Mouse (Mus musculus) heart, embryonic 10.5 days (tissue): Measurements from ENCODE around the gene Olfr605. TPM values are rescaled to one million over a fixed set of nuclear protein-coding genes. Genes with fewer than 3 reads are reported as not detected.
"Not testable (repeated sequence)": the region's sequence is repeated elsewhere in the genome, so short reads cannot be mapped to it uniquely, and the experiment has no call there.

ENCODE experiments used
- DNase-seq: peaks from one replicate; pipeline ENCODE4 v3.0.0-alpha.2; 2017; ENCODE audit warnings: low spot score
- H3K27ac ChIP-seq: fragments of 300-500 bp; sonication (generic); 2 replicates; pipeline ENCODE4 v1.5.1; 2016; ENCODE audit warnings: mild to moderate bottlenecking
- H3K27me3 ChIP-seq: fragments of 300-500 bp; sonication (generic); 2 replicates; pipeline ENCODE4 v1.6.1; 2016; ENCODE audit warnings: mild to moderate bottlenecking; ENCODE audit not compliant: poor library complexity, insufficient read depth, severe bottlenecking
- H3K36me3 ChIP-seq: fragments of 300-500 bp; sonication (generic); 2 replicates; pipeline ENCODE4 v1.6.1; 2016; ENCODE audit warnings: mild to moderate bottlenecking, moderate library complexity
- H3K4me1 ChIP-seq: fragments of 300-500 bp; sonication (generic); 2 replicates; pipeline ENCODE4 v1.6.1; 2016; ENCODE audit warnings: mild to moderate bottlenecking
- H3K4me3 ChIP-seq: fragments of 300-500 bp; sonication (generic); 2 replicates; pipeline ENCODE4 v1.5.1; 2016; ENCODE audit warnings: mild to moderate bottlenecking, moderate library complexity
- H3K9me3 ChIP-seq: fragments of 300-500 bp; sonication (generic); 2 replicates; pipeline ENCODE4 v1.6.1; 2016; ENCODE audit warnings: mild to moderate bottlenecking, moderate library complexity
- WGBS: fragments of 180-500 bp; shearing (Covaris S2); methylation state at CpG from one replicate; pipeline ENCODE4 v1.1.7; 2016; 5-methylcytosine and 5-hydroxymethylcytosine counted together
- microRNA-seq: library from miRNA; unstranded; fragments of <30 nt; microRNA quantifications from one replicate; pipeline ENCODE4, GENCODE M21; 2017
- polyA plus RNA-seq: library from polyadenylated mRNA; unstranded; fragments of >200 nt; fragmentation: Nextera tagmentation; extraction: Ambion mirVana; gene quantifications from 2 replicates; pipeline ENCODE4 v1.2.1, GENCODE M21; 2016

The Olfr605 gene
- not detected in 2 replicates for polyA plus RNA-seq

DNA sequence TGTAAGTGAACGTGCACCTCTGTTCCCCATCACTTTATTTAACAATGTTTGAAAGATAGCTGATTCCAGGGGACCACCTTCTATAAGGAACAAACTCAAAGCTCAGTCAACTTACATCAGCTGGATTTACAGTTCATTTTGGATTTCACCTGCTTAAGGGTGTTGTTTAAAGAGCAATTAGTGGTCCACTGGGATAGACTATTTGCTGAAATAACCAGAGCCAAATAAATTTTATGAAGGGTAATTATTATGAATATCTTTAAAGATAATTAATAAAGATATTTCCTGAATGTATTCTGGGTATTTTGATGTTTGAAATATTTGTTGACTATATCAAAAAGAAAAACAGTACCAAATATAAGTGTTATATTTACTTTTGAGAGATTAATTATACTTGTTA, at the start of gene Olfr605:
Gene Olfr605 (minus strand): TSS at position 101 of the 400 bp plus-strand sequence.
- Histone ChIP-seq H3K9me3 (no peaks in the 10 kb centered on the region), H3K4me1 (no peaks in the 10 kb centered on the region), H3K27ac (no peak within 1 kb of the TSS), H3K4me3 (no peak within 1 kb of the TSS), H3K27me3 (no peaks in the 10 kb centered on the region), H3K36me3 (no peaks in the 10 kb centered on the region)
- DNase-seq: no peak
- WGBS: 83% methylated on average over 1 of the region's 1 CpGs

DNA sequence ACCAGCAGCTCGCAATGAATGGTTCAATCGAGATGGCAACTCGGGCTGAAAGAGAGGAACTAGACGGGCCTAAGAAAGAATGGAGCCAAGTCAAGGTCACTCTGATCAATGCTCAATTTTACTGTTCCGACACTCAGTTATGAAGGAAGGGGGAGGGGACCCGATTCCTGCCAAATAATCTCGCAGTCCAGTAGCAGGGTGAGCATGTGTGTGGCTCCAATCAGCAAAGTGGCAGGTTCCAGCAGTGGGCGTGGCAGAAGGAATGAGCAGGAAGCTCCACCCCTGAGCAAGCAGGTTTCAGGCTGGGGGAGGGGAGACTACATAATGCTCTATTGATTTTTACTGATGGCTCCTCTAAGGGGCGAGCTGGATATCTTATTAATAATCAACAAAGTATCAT, 31.9 kb upstream of the Olfr605 start:
- H3K27me3 ChIP-seq, H3K4me1 ChIP-seq, H3K4me3 ChIP-seq, H3K9me3 ChIP-seq, DNase-seq, H3K27ac ChIP-seq, H3K36me3 ChIP-seq: not testable (repeated sequence)
- 87% methylated on average over 9 of the region's 9 CpGs for WGBS

DNA sequence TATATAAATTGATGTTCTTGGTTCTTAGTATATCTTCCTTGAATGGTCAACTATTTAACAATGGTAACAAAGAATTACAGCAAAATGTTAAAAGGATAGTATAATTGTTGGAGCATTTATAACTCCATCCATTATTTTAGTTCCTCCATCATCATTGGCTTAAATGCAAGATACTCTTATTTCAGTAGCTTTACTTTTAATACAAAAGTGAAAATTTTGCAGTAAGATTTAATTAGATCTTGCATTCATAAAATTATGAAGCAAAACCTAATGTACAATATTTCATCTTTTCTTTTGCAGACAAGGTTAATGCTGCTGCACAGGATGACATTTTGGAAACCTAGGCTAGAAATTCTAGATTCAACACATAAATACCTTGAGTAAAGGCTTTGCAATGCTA, 24.3 kb upstream of the Olfr605 start, which contains the start of gene Olfr608:
Gene Olfr608 (plus strand): TSS at position 301 of the 400 bp plus-strand sequence.
- Histone ChIP-seq H3K4me1 (no peaks in the 10 kb centered on the region), H3K27ac (no peak within 1 kb of the TSS), H3K36me3 (no peaks in the 10 kb centered on the region), H3K4me3 (no peak within 1 kb of the TSS), H3K27me3 (no peaks in the 10 kb centered on the region), H3K9me3 (no peaks in the 10 kb centered on the region)
- DNase-seq: no peak

DNA sequence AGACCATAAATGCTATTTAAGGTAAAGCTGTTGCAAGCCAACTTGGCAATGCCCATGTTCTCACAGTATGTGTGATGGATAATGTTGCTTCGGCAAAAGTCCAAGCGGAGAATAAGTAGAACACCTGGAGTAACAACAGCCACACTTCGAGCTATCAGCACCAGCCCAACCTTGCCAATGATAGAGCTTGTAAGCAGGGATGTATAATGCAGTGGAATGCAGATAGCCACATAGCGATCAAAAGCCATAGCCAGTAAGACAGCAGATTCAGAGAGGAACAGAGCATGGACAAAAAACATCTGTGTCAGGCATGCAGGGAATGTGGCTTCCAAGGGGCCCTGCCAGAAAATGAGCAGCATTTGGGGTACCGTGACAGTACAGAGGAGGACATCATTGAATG, 15.4 kb upstream of the Olfr605 start:
- Histone ChIP-seq H3K27ac (no peak overlapping the region), H3K4me1 (no peaks in the 10 kb centered on the region), H3K27me3 (no peaks in the 10 kb centered on the region), H3K4me3 (no peak overlapping the region), H3K36me3 (no peaks in the 10 kb centered on the region), H3K9me3 (no peaks in the 10 kb centered on the region)
- 63% methylated on average over 5 of the region's 5 CpGs for WGBS
- no peak for DNase-seq

DNA sequence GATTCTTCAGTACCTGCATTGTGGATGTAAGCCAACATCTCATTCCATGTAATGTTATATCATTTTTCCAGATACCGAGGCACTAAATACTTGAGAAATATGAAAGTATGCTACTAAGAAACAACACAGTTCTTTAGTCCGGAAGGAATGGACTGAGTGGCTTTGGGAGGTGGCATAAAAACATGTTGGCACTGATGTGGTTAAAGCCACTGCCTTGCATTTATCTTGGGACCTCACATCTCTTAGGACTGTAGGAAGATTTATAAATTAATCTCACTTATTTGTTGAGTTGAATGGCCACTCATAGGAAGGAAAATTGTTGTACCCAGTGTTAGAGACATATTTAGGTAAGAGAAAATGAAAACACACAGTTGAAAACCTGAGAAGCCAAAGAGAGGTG, 3.5 kb upstream of the Olfr605 start, which contains the start of gene Olfr606:
Gene Olfr606 (plus strand): TSS at position 301 of the 400 bp plus-strand sequence.
- 80% methylated on average over 2 of the region's 2 CpGs for WGBS

DNA sequence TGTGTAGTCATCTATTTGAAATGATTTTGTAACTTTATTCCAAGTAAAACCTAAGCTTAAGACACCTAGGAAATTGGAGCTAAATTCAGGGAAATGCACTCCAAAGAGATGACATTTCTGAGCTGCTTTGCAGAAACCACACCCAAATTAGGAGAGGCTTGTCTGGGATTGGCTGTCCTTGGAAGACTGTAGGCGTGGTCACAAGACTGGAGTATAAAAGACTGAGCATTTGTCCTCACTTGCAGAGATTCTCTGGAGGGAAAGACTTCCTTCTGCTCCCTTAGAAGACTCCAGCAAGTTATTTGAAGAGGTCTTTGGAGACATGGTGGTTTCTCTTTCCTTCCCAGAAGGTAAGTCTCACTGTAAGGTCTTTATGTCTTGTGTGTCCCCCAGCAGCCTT, 30.5 kb downstream of the Olfr605 start, which contains the start of gene Usp17lc:
Gene Usp17lc (plus strand): TSS at position 301 of the 400 bp plus-strand sequence.
- not testable (repeated sequence) for H3K36me3 ChIP-seq, DNase-seq, H3K27me3 ChIP-seq, H3K4me3 ChIP-seq, H3K4me1 ChIP-seq, H3K27ac ChIP-seq, H3K9me3 ChIP-seq
- 67% methylated on average over 1 of the region's 1 CpGs for WGBS

More for the DNA sequence above, 3.5 kb upstream of the Olfr605 start, which contains the start of gene Olfr606:
- Histone ChIP-seq H3K36me3 (no peaks in the 10 kb centered on the region), H3K9me3 (no peaks in the 10 kb centered on the region), H3K27me3 (no peaks in the 10 kb centered on the region), H3K4me1 (no peaks in the 10 kb centered on the region), H3K4me3 (no peak within 1 kb of the TSS), H3K27ac (no peak within 1 kb of the TSS)
- no peak for DNase-seq

DNA sequence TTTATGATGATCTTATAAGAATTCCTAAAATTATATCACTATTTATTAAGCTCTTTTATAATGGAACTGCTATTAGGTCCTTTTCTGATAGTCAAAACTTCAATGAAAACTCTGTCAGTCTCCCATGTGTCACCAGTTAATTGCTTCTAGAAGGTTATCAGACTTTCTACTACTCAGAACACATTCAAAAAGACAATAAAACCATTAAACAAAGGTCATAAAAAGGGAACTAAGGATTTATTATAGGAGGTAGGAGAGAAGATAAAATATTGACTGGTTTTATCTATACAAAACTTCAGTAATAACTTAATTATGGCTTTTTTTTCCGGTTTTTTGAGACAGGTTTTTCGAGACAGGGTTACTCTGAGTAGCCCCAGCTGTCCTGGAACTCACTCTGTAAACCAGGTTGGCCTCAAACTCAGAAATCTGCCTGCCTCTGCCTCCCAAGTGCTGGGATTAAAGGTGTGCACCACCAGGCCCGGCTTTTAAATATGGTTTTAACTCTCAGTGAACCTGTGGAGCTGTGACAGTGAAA, 38.7 kb downstream of the Olfr605 start:
- H3K4me3 ChIP-seq, H3K27me3 ChIP-seq, DNase-seq, H3K9me3 ChIP-seq, H3K36me3 ChIP-seq, H3K4me1 ChIP-seq, H3K27ac ChIP-seq: not testable (repeated sequence)
- 72% methylated on average over 3 of the region's 3 CpGs for WGBS

DNA sequence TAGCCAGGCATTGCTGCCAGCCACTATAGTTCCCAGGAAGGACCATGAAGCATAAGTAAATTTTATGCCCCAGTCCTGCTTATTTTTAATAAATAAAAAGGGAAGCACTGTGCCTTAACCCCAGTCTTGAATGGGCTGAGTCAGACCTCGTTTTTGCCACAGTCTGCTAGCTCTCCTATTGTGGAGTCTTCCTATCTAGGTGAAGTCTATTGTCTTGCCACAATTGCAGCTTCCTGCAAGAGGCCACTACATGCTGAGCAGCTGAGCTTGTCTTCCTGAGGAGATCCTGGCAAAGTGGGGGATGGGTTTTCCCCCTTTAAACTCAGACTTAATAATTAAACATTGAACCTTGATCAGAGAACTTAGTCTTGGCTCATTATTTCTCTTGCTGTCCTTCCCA, 46.3 kb downstream of the Olfr605 start:
- Histone ChIP-seq H3K27me3 (no peaks in the 10 kb centered on the region), H3K9me3 (no peaks in the 10 kb centered on the region), H3K4me3 (no peak overlapping the region), H3K4me1 (no peaks in the 10 kb centered on the region), H3K36me3 (no peaks in the 10 kb centered on the region), H3K27ac (no peak overlapping the region)
- no peak for DNase-seq
- WGBS: 19% methylated on average over 1 of the region's 1 CpGs

DNA sequence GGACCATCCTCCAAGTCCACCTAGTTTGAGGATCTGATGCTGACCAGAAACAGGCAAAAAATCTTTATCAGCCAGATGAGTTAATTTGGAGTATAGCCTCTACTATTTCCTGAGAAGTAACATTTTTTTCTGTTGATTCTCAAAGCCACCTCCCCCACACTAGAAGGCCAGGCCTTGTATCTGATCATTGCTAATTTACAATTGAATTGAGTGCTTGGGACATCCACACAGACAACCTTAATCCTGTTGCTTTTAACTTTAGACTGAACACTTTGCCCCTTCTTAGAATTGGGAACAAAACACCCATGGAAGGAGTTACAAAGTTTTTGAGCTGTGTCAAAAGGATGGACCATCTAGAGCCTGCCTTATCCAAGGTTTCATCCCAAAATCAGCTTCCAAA, 47.5 kb downstream of the Olfr605 start:
- DNase-seq: no peak
- Histone ChIP-seq H3K36me3 (no peaks in the 10 kb centered on the region), H3K4me1 (no peaks in the 10 kb centered on the region), H3K27ac (no peak overlapping the region), H3K27me3 (no peaks in the 10 kb centered on the region), H3K9me3 (no peaks in the 10 kb centered on the region), H3K4me3 (no peak overlapping the region)

Small RNA genes within 50 kb of the gene (microRNA-seq; reads per million reads assigned to microRNA genes)
- gene Gm25774: not detected

Other genes with a start within 250 kb of the Olfr605 start
- gene Olfr593, start 233.6 kb downstream of the Olfr605 start, polyA plus RNA-seq: not detected in 2 replicates
- not detected in 2 replicates for gene Olfr594, start 228.4 kb downstream of the Olfr605 start, polyA plus RNA-seq
- gene Usp17ld, start 192.9 kb downstream of the Olfr605 start, polyA plus RNA-seq: not detected in 2 replicates
- not detected in 2 replicates for gene Olfr596, start 139.8 kb downstream of the Olfr605 start, polyA plus RNA-seq
- gene Olfr597, start 129.1 kb downstream of the Olfr605 start, polyA plus RNA-seq: not detected in 2 replicates
- gene Olfr598, start 121.9 kb downstream of the Olfr605 start, polyA plus RNA-seq: not detected in 2 replicates
- gene Olfr599, start 109.5 kb downstream of the Olfr605 start, polyA plus RNA-seq: not detected in 2 replicates
- gene Olfr600, start 95.8 kb downstream of the Olfr605 start, polyA plus RNA-seq: not detected in 2 replicates
- not detected in 2 replicates for gene Olfr601, start 82.8 kb downstream of the Olfr605 start, polyA plus RNA-seq
- not detected in 2 replicates for gene Olfr603, start 59.3 kb downstream of the Olfr605 start, polyA plus RNA-seq
- not detected in 2 replicates for gene Usp17lc, start 30.4 kb downstream of the Olfr605 start, polyA plus RNA-seq
- gene Olfr606, start 3.6 kb upstream of the Olfr605 start, polyA plus RNA-seq: not detected in 2 replicates
- not detected in 2 replicates for gene Olfr607, start 18.7 kb upstream of the Olfr605 start, polyA plus RNA-seq
- 0.14 TPM in 1 of 2 replicates, not detected in the other for gene Olfr608, start 24.4 kb upstream of the Olfr605 start, polyA plus RNA-seq
- gene Olfr609, start 52.6 kb upstream of the Olfr605 start, polyA plus RNA-seq: not detected in 2 replicates
- not detected in 2 replicates for gene Olfr610, start 66.7 kb upstream of the Olfr605 start, polyA plus RNA-seq
- gene Olfr611, start 75.4 kb upstream of the Olfr605 start, polyA plus RNA-seq: not detected in 2 replicates
- not detected in 2 replicates for gene Olfr612, start 97.3 kb upstream of the Olfr605 start, polyA plus RNA-seq
- gene Olfr613, start 102.6 kb upstream of the Olfr605 start, polyA plus RNA-seq: not detected in 2 replicates
- gene Olfr615, start 110.6 kb upstream of the Olfr605 start, polyA plus RNA-seq: not detected in 2 replicates
- gene Olfr616, start 123.7 kb upstream of the Olfr605 start, polyA plus RNA-seq: not detected in 2 replicates
- not detected in 2 replicates for gene Olfr617, start 127.6 kb upstream of the Olfr605 start, polyA plus RNA-seq
- not detected in 2 replicates for gene Olfr618, start 144.7 kb upstream of the Olfr605 start, polyA plus RNA-seq
- not detected in 2 replicates for gene Olfr619, start 155.1 kb upstream of the Olfr605 start, polyA plus RNA-seq
- not detected in 2 replicates for gene Olfr620, start 167.1 kb upstream of the Olfr605 start, polyA plus RNA-seq
- gene Olfr622, start 197.3 kb upstream of the Olfr605 start, polyA plus RNA-seq: not detected in 2 replicates
- not detected in 2 replicates for gene Olfr623, start 218.3 kb upstream of the Olfr605 start, polyA plus RNA-seq
- gene Olfr624, start 225.8 kb upstream of the Olfr605 start, polyA plus RNA-seq: not detected in 2 replicates
- gene Olfr625-ps1, start 237.3 kb upstream of the Olfr605 start, polyA plus RNA-seq: not detected in 2 replicates